Mouse (Mus musculus): ENCODE data around the gene Prex1.

The Prex1 gene

GRCm38 (mm10) chr2:166720416-166720815, 6.8 kb upstream of the Prex1 start:
- DNase-seq (ENCODE audit: low spot score), result no peak

GRCm38 (mm10) chr2:166719930-166720305, 6.3 kb upstream of the Prex1 start:
- no peak for DNase-seq (ENCODE audit: low spot score)

GRCm38 (mm10) chr2:166719301-166719929, 5.8 kb upstream of the Prex1 start:
- no peak for DNase-seq (ENCODE audit: low spot score)

GRCm38 (mm10) chr2:166716067-166716466, 2.4 kb upstream of the Prex1 start:
- DNase-seq (ENCODE audit: low spot score), result no peak

GRCm38 (mm10) chr2:166714427-166714699, 731 bp upstream of the Prex1 start:
- no peak for DNase-seq (ENCODE audit: low spot score)

- DNase-seq (ENCODE audit: low spot score), result peak; percentile 42
Observed at GRCm38 (mm10) chr2:166712801-166713689, 587 bp downstream of the Prex1 start.

- DNase-seq (ENCODE audit: low spot score), result no peak
Observed at GRCm38 (mm10) chr2:166712310-166712709, 1.3 kb downstream of the Prex1 start.

- no peak for DNase-seq (ENCODE audit: low spot score)
Observed at GRCm38 (mm10) chr2:166711681-166712132, 1.9 kb downstream of the Prex1 start.

GRCm38 (mm10) chr2:166709883-166710282, 3.7 kb downstream of the Prex1 start:
- no peak for DNase-seq (ENCODE audit: low spot score)

- DNase-seq (ENCODE audit: low spot score), result no peak
Observed at GRCm38 (mm10) chr2:166708304-166708703, 5.3 kb downstream of the Prex1 start.

- no peak for DNase-seq (ENCODE audit: low spot score)
Observed at GRCm38 (mm10) chr2:166706526-166706925, 7.1 kb downstream of the Prex1 start.

- DNase-seq (ENCODE audit: low spot score), result no peak
Observed at GRCm38 (mm10) chr2:166703491-166703890, 10.1 kb downstream of the Prex1 start.

- no peak for DNase-seq (ENCODE audit: low spot score)
Observed at GRCm38 (mm10) chr2:166702113-166702445, 11.6 kb downstream of the Prex1 start.

- DNase-seq (ENCODE audit: low spot score), result no peak
Observed at GRCm38 (mm10) chr2:166701248-166702112, 12.2 kb downstream of the Prex1 start.

GRCm38 (mm10) chr2:166700732-166701131, 12.9 kb downstream of the Prex1 start:
- DNase-seq (ENCODE audit: low spot score), result no peak

- no peak for DNase-seq (ENCODE audit: low spot score)
Observed at GRCm38 (mm10) chr2:166700116-166700515, 13.5 kb downstream of the Prex1 start.

GRCm38 (mm10) chr2:166699552-166699951, 14.1 kb downstream of the Prex1 start:
- DNase-seq (ENCODE audit: low spot score), result no peak

- DNase-seq (ENCODE audit: low spot score), result no peak
Observed at GRCm38 (mm10) chr2:166694616-166695015, 19.0 kb downstream of the Prex1 start.

GRCm38 (mm10) chr2:166693394-166693793, 20.2 kb downstream of the Prex1 start:
- DNase-seq (ENCODE audit: low spot score), result no peak

GRCm38 (mm10) chr2:166691602-166692509, 21.8 kb downstream of the Prex1 start:
- DNase-seq (ENCODE audit: low spot score), result no peak

- no peak for DNase-seq (ENCODE audit: low spot score)
Observed at GRCm38 (mm10) chr2:166686917-166687316, 26.7 kb downstream of the Prex1 start.

GRCm38 (mm10) chr2:166685824-166686223, 27.8 kb downstream of the Prex1 start:
- DNase-seq (ENCODE audit: low spot score), result no peak

Data from urinary bladder, postnatal 14 days (tissue).